Mouse (Mus musculus) right cerebral cortex, postnatal 25 days (tissue): ENCODE data around the gene Tmem44.
"Not testable (repeated sequence)": the region's sequence is repeated elsewhere in the genome, so short reads cannot be mapped to it uniquely, and the experiment has no call there.

Source experiments
- DNase-seq: peaks from one replicate; pipeline ENCODE4 v3.0.0; 2022

Tmem44 gene

GRCm38 (mm10) chr16:30491742-30492141, 58.9 kb downstream of the Tmem44 start:
- DNase-seq, result no peak

GRCm38 (mm10) chr16:30490791-30491190, 59.9 kb downstream of the Tmem44 start:
- DNase-seq, result no peak

- DNase-seq, result no peak
These were observed 60.3 kb downstream of the Tmem44 start for GRCm38 (mm10) chr16:30490316-30490715.

DNA sequence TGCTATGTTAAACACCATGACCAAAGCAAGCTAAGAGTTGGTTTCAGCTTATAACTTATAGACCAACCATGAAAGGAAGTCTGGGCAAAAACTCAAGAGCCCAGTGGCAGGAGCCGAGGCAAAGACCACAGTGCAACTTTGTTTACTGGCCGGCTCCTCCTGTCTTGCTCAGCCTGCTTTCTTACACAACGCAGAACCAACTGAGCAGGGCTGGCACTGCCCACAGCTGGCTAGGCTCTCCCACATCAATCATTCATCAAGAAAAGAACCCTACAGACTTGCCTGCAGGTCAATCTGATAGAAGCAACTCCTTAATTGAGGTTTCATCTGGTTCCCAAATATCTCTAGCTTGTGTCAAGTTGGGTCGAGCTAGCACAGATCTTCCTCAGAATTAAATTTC, 61.0 kb downstream of the Tmem44 start:
- DNase-seq, result no peak

GRCm38 (mm10) chr16:30486498-30486897, 64.1 kb downstream of the Tmem44 start:
- DNase-seq, result no peak

DNA sequence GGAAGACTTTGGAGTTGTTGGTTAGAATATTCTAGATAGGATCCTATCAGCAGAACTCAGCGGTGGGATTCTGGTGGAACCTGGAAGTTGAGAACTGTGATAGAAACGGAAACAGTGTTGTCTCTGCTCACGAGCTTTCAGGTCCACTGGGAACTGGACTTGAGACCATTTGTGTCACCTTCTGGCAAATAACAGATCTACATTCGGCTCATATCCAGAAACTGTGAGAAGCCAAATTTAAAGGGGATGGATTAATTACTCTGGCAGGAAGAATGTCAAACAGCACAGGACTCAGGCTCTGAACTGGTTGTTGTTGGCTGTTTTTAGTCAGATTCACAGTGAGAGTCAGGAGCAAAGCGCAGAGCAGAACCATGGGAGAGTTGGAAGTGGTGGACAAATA, 72.9 kb downstream of the Tmem44 start:
- DNase-seq, result no peak

DNA sequence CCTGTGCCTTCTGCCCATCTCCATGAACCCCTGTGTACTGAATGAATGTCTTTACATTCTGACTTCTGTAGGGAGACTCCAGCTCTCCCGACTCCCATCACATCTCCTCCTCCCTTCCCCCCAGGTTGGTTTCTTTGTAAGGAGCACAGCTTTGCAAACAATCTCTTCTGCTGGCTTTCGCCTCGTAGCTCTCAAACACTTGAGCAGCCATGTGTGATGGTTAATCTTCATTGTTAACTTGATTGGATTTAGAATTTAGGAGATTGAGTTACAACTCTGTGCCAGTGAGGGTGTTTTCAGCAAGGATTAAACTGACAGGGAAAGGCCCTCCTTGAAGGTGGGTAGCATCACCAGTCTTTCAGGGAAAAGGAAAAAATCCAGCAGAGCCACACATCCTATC, 73.6 kb downstream of the Tmem44 start:
- no peak for DNase-seq

GRCm38 (mm10) chr16:30475633-30476461, 74.8 kb downstream of the Tmem44 start:
- no peak for DNase-seq

GRCm38 (mm10) chr16:30472447-30472846, 78.2 kb downstream of the Tmem44 start:
- no peak for DNase-seq

- no peak for DNase-seq
These were observed 78.7 kb downstream of the Tmem44 start for GRCm38 (mm10) chr16:30471912-30472311.

- no peak for DNase-seq
These were observed 81.7 kb downstream of the Tmem44 start for GRCm38 (mm10) chr16:30468944-30469343.

GRCm38 (mm10) chr16:30465680-30466298, 84.9 kb downstream of the Tmem44 start:
- DNase-seq, result no peak

DNA sequence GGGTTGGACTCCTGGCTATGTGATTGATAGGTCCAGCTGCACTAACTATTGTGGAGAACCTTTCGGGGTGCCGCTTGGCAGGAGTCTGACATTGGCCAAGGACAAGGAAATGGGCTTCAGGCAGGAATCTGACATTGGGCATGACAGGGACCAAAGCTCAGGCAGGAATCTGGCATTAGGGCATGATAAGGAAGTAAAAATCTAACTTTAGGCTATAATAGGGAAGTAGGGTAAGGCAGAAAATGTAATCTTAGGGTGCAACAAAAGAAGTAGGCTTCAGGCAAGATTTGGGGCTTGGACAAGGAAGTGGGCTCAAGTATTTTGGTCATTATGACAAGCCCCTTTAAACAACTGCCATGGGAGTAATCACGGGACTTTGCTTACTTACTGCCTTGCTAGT, 85.9 kb downstream of the Tmem44 start:
- not testable (repeated sequence) for DNase-seq
